Mouse (Mus musculus) kidney, embryonic 16.5 days (tissue): ENCODE data around the gene Gm17018. TPM values are rescaled to one million over a fixed set of nuclear protein-coding genes. Genes with fewer than 3 reads are reported as not detected.

Experiments
- ATAC-seq: fragments of 200-750 bp; cut with Nextera tagmentation; 2 replicates; pipeline ENCODE4 v1.8.0; 2017; ENCODE audit warnings: moderate TSS enrichment; ENCODE audit not compliant: low FRiP score, low TSS enrichment
- H3K27ac ChIP-seq: fragments of 300-500 bp; sonication (generic); 2 replicates; pipeline ENCODE4 v1.5.1; 2014; ENCODE audit warnings: low read length
- H3K27me3 ChIP-seq: fragments of 300-500 bp; sonication (generic); 2 replicates; pipeline ENCODE4 v1.6.1; 2014; ENCODE audit warnings: low read length, control low read depth, mixed read lengths; ENCODE audit not compliant: insufficient read depth
- H3K36me3 ChIP-seq: fragments of 300-500 bp; sonication (generic); 2 replicates; pipeline ENCODE4 v1.6.1; 2014; ENCODE audit warnings: low read length, control low read depth, mixed read lengths; ENCODE audit not compliant: insufficient read depth
- H3K4me1 ChIP-seq: fragments of 300-500 bp; sonication (generic); 2 replicates; pipeline ENCODE4 v1.6.1; 2014; ENCODE audit warnings: low read length, control low read depth, mixed read lengths; ENCODE audit not compliant: insufficient read depth
- H3K4me2 ChIP-seq: fragments of 300-500 bp; sonication (generic); replicated peaks from 2 replicates; pipeline ENCODE4 v1.6.1; 2014; ENCODE audit warnings: low read depth, low read length
- H3K4me3 ChIP-seq: fragments of 300-500 bp; sonication (generic); 2 replicates; pipeline ENCODE4 v1.5.1; 2014; ENCODE audit warnings: mild to moderate bottlenecking, low read length
- H3K9ac ChIP-seq: fragments of 300-500 bp; sonication (generic); replicated peaks from 2 replicates; pipeline ENCODE4 v1.6.1; 2014; ENCODE audit warnings: low read length
- H3K9me3 ChIP-seq: fragments of 300-500 bp; sonication (generic); 2 replicates; pipeline ENCODE4 v1.6.1; 2016; ENCODE audit warnings: low read length, control low read depth
- WGBS: fragments of 180-500 bp; shearing (Covaris S2); extraction: QIAGEN DNeasy Blood & Tissue Kit; methylation state at CpG from one replicate; pipeline ENCODE4 v1.1.7; 2014; 5-methylcytosine and 5-hydroxymethylcytosine counted together
- polyA plus RNA-seq: library from polyadenylated mRNA; unstranded; fragments of >200 nt; fragmentation: Nextera tagmentation; extraction: Ambion mirVana; gene quantifications from 2 replicates; pipeline ENCODE4 v1.2.1, GENCODE M21; 2015

Gm17018 gene
- 52.4 and 52.9 TPM in 2 replicates for polyA plus RNA-seq

- Histone ChIP-seq H3K27me3 (no peaks in the 10 kb centered on the region), H3K27ac (peak within 1 kb of the TSS; percentile 51), H3K36me3 (peaks cover 9% of the 10 kb centered on the region), H3K4me1 (peaks cover 16% of the 10 kb centered on the region), H3K4me3 (peak within 1 kb of the TSS; percentile 84), H3K4me2 (peak within 1 kb of the TSS; percentile 70), H3K9ac (peak within 1 kb of the TSS; percentile 72), H3K9me3 (no peaks in the 10 kb centered on the region)
- peak; percentile 88 for ATAC-seq
- 0% methylated on average over 35 of the region's 35 CpGs for WGBS
Measured at GRCm38 (mm10) chr19:45560153-45560890, at the start of gene Gm17018, which contains the start of gene Poll. TSS of gene Gm17018 (plus strand) at chr19:45560615. TSS of gene Poll (minus strand) at chr19:45560531.

GRCm38 (mm10) chr19:45510680-45511079 is 49.7 kb upstream of the Gm17018 start:
- Histone ChIP-seq H3K36me3 (peaks cover 6% of the 10 kb centered on the region), H3K9me3 (no peaks in the 10 kb centered on the region), H3K4me3 (no peak overlapping the region), H3K4me1 (no peaks in the 10 kb centered on the region), H3K4me2 (no peak overlapping the region), H3K9ac (no peak overlapping the region), H3K27ac (no peak overlapping the region), H3K27me3 (no peaks in the 10 kb centered on the region)
- ATAC-seq, result no peak
- 82% methylated on average over 3 of the region's 3 CpGs for WGBS

- 82% methylated on average over 4 of the region's 4 CpGs for WGBS
- no peak for ATAC-seq
Measured at GRCm38 (mm10) chr19:45511406-45511805, 49.0 kb upstream of the Gm17018 start.

GRCm38 (mm10) chr19:45515341-45515740 is 45.1 kb upstream of the Gm17018 start:
- Histone ChIP-seq H3K4me2 (no peak overlapping the region), H3K4me1 (no peaks in the 10 kb centered on the region), H3K27ac (no peak overlapping the region), H3K4me3 (no peak overlapping the region), H3K27me3 (no peaks in the 10 kb centered on the region), H3K9ac (no peak overlapping the region), H3K36me3 (peaks cover 23% of the 10 kb centered on the region), H3K9me3 (no peaks in the 10 kb centered on the region)
- ATAC-seq, result no peak
- 100% methylated on average over 2 of the region's 2 CpGs for WGBS

More at GRCm38 (mm10) chr19:45511406-45511805, 49.0 kb upstream of the Gm17018 start:
- no peaks in the 10 kb centered on the region for H3K9me3 ChIP-seq
- no peaks in the 10 kb centered on the region for H3K27me3 ChIP-seq
- H3K9ac ChIP-seq, result no peak overlapping the region
- peaks cover 14% of the 10 kb centered on the region for H3K36me3 ChIP-seq
- no peak overlapping the region for H3K4me2 ChIP-seq
- H3K4me3 ChIP-seq, result no peak overlapping the region
- no peaks in the 10 kb centered on the region for H3K4me1 ChIP-seq
- H3K27ac ChIP-seq, result no peak overlapping the region

GRCm38 (mm10) chr19:45516264-45516663 is 44.2 kb upstream of the Gm17018 start:
- ATAC-seq, result no peak
- H3K27ac ChIP-seq, result no peak overlapping the region
- no peaks in the 10 kb centered on the region for H3K9me3 ChIP-seq
- H3K36me3 ChIP-seq, result peaks cover 23% of the 10 kb centered on the region
- H3K4me3 ChIP-seq, result no peak overlapping the region
- no peaks in the 10 kb centered on the region for H3K27me3 ChIP-seq
- no peak overlapping the region for H3K9ac ChIP-seq
- H3K4me1 ChIP-seq, result no peaks in the 10 kb centered on the region
- no peak overlapping the region for H3K4me2 ChIP-seq
- 93% methylated on average over 12 of the region's 12 CpGs for WGBS

- no peaks in the 10 kb centered on the region for H3K27me3 ChIP-seq
- no peaks in the 10 kb centered on the region for H3K9me3 ChIP-seq
- H3K4me1 ChIP-seq, result peaks cover 24% of the 10 kb centered on the region; the same call in 1 of the 2 replicates
- no peak overlapping the region for H3K27ac ChIP-seq
- no peak overlapping the region for H3K4me2 ChIP-seq
- no peak overlapping the region for H3K4me3 ChIP-seq
- H3K36me3 ChIP-seq, result peaks cover 28% of the 10 kb centered on the region
- 90% methylated on average over 7 of the region's 7 CpGs for WGBS
- no peak for ATAC-seq
- no peak overlapping the region for H3K9ac ChIP-seq
Measured at GRCm38 (mm10) chr19:45527382-45527781, 33.0 kb upstream of the Gm17018 start.

GRCm38 (mm10) chr19:45527931-45528534 is 32.4 kb upstream of the Gm17018 start:
- no peak overlapping the region for H3K4me3 ChIP-seq
- peaks cover 24% of the 10 kb centered on the region; the same call in 1 of the 2 replicates for H3K4me1 ChIP-seq
- WGBS, result 88% methylated on average over 10 of the region's 10 CpGs
- ATAC-seq, result no peak
- H3K9ac ChIP-seq, result no peak overlapping the region
- H3K27ac ChIP-seq, result no peak overlapping the region
- no peaks in the 10 kb centered on the region for H3K27me3 ChIP-seq
- peaks cover 28% of the 10 kb centered on the region for H3K36me3 ChIP-seq
- H3K4me2 ChIP-seq, result no peak overlapping the region
- no peaks in the 10 kb centered on the region for H3K9me3 ChIP-seq

GRCm38 (mm10) chr19:45529294-45529693 is 31.1 kb upstream of the Gm17018 start:
- ATAC-seq, result 0 out of 2 replicates have a peak, but pooled peaks have one; percentile 60
- WGBS, result 66% methylated on average over 5 of the region's 5 CpGs
- H3K4me1 ChIP-seq, result peaks cover 24% of the 10 kb centered on the region; the same call in 1 of the 2 replicates
- no peaks in the 10 kb centered on the region for H3K27me3 ChIP-seq
- no peak overlapping the region for H3K4me2 ChIP-seq
- no peaks in the 10 kb centered on the region for H3K9me3 ChIP-seq
- H3K36me3 ChIP-seq, result peaks cover 28% of the 10 kb centered on the region
- no peak overlapping the region for H3K9ac ChIP-seq
- H3K27ac ChIP-seq, result no peak overlapping the region
- H3K4me3 ChIP-seq, result no peak overlapping the region

GRCm38 (mm10) chr19:45530200-45530995 is 30.0 kb upstream of the Gm17018 start:
- Histone ChIP-seq H3K27ac (no peak overlapping the region), H3K9me3 (no peaks in the 10 kb centered on the region), H3K36me3 (peaks cover 25% of the 10 kb centered on the region), H3K4me2 (no peak overlapping the region), H3K4me1 (peaks cover 24% of the 10 kb centered on the region; the same call in 1 of the 2 replicates), H3K4me3 (no peak overlapping the region), H3K27me3 (no peaks in the 10 kb centered on the region), H3K9ac (no peak overlapping the region)
- no peak for ATAC-seq
- 71% methylated on average over 15 of the region's 15 CpGs for WGBS
